Mouse (Mus musculus) kidney, postnatal 0 days (tissue): ENCODE results near the gene Irf2bp1. TPM values are rescaled to one million over a fixed set of nuclear protein-coding genes. Genes with fewer than 3 reads are reported as not detected.

Experiments
- ATAC-seq: fragments of 200-750 bp; cut with Nextera tagmentation; replicated peaks from 2 replicates; pipeline ENCODE4 v1.8.0; 2017; ENCODE audit warnings: low read depth, moderate number of reproducible peaks, moderate TSS enrichment, moderate library complexity; ENCODE audit not compliant: low FRiP score
- DNase-seq: peaks from one replicate; pipeline ENCODE4 v3.0.0-alpha.2; 2016; ENCODE audit warnings: low spot score
- H3K27ac ChIP-seq: fragments of 300-500 bp; sonication (generic); 2 replicates; pipeline ENCODE4 v1.5.1; 2014; ENCODE audit warnings: mild to moderate bottlenecking
- H3K27me3 ChIP-seq: fragments of 300-500 bp; sonication (generic); 2 replicates; pipeline ENCODE4 v1.6.1; 2014; ENCODE audit warnings: low read length, mixed read lengths; ENCODE audit not compliant: insufficient read depth
- H3K36me3 ChIP-seq: fragments of 300-500 bp; sonication (generic); 2 replicates; pipeline ENCODE4 v1.6.1; 2014; ENCODE audit warnings: low read length, mixed read lengths; ENCODE audit not compliant: insufficient read depth
- H3K4me1 ChIP-seq: fragments of 300-500 bp; sonication (generic); replicated peaks from 2 replicates; pipeline ENCODE4 v1.6.1; 2014; ENCODE audit warnings: antibody characterized with exemption, low read length, mixed read lengths; ENCODE audit not compliant: insufficient read depth
- H3K4me2 ChIP-seq: fragments of 300-500 bp; sonication (generic); 2 replicates; pipeline ENCODE4 v1.6.1; 2014; ENCODE audit warnings: mild to moderate bottlenecking, low read length, moderate library complexity, mixed read lengths
- H3K4me3 ChIP-seq: fragments of 300-500 bp; sonication (generic); replicated peaks from 2 replicates; pipeline ENCODE4 v1.5.1; 2014; ENCODE audit warnings: low read depth, low read length
- H3K9ac ChIP-seq: fragments of 300-500 bp; sonication (generic); 2 replicates; pipeline ENCODE4 v1.6.1; 2014; ENCODE audit warnings: low read depth, low read length
- H3K9me3 ChIP-seq: fragments of 300-500 bp; sonication (generic); replicated peaks from 2 replicates; pipeline ENCODE4 v1.6.1; 2016; ENCODE audit warnings: low read length, inconsistent platforms, mixed read lengths
- CTCF ChIP-seq: IDR thresholded peaks from 2 replicates; pipeline ENCODE4 v1.5.1; 2016; ENCODE audit warnings: antibody characterized with exemption, low read depth, mild to moderate bottlenecking, moderate library complexity
- WGBS: fragments of 180-500 bp; shearing (Covaris S2); extraction: QIAGEN DNeasy Blood & Tissue Kit; methylation state at CpG from one replicate; pipeline ENCODE4 v1.1.7; 2014; 5-methylcytosine and 5-hydroxymethylcytosine counted together
- polyA plus RNA-seq: library from polyadenylated mRNA; unstranded; fragments of >200 nt; fragmentation: Nextera tagmentation; extraction: Ambion mirVana; gene quantifications from 2 replicates; pipeline ENCODE4 v1.2.1, GENCODE M21; 2015

Irf2bp1 gene
- polyA plus RNA-seq, result 15.2 and 17.3 TPM in 2 replicates

- H3K4me3 ChIP-seq, result peak within 1 kb of the TSS; percentile 79
- peak within 1 kb of the TSS; percentile 95 for H3K27ac ChIP-seq
- H3K9me3 ChIP-seq, result no peaks in the 10 kb centered on the region
- no peaks in the 10 kb centered on the region for H3K27me3 ChIP-seq
- peak; percentile 97 for DNase-seq
- peaks cover 34% of the 10 kb centered on the region for H3K4me1 ChIP-seq
- peaks cover 9% of the 10 kb centered on the region; the same call in 1 of the 2 replicates for H3K36me3 ChIP-seq
- peak within 1 kb of the TSS; percentile 75 for H3K9ac ChIP-seq
- TF ChIP-seq CTCF, result 0 out of 2 replicates have a peak, but pooled peaks have one; percentile 4
- WGBS, result 2% methylated on average over 73 of the region's 90 CpGs
- peak; percentile 57 for ATAC-seq
- peak within 1 kb of the TSS; percentile 98 for H3K4me2 ChIP-seq
These were observed at the start of gene Irf2bp1 for GRCm38 (mm10) chr7:19003902-19004630. Irf2bp1 (plus strand) TSS chr7:19004044.

DNA sequence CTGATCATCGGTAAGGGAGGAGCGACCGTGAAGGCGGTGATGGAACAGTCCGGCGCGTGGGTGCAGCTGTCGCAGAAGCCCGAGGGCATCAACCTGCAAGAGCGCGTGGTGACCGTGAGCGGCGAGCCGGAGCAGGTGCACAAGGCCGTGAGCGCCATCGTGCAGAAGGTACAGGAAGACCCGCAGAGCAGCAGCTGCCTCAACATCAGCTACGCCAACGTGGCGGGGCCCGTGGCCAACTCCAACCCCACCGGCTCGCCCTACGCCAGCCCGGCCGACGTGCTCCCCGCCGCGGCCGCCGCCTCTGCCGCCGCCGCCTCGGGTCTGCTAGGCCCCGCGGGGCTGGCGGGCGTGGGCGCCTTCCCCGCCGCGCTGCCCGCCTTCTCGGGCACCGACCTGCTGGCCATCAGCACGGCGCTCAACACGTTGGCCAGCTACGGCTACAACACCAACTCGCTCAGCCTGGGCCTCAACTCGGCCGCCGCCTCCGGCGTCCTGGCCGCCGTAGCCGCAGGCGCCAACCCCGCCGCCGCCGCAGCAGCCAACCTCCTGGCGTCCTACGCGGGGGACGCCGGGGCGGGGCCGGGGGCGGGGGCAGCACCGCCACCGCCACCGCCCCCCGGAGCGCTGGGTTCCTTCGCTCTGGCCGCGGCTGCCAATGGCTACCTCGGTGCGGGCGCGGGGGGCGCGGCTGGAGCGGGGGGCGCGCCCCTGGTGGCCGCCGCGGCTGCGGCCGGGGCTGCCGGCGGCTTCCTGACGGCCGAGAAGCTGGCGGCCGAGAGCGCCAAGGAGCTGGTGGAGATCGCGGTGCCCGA, 46.1 kb upstream of the Irf2bp1 start:
- DNase-seq, result peak; percentile 69
- H3K9ac ChIP-seq, result peak overlapping the region; percentile 54; the same call in 1 of the 2 replicates
- peak; percentile 72 for ATAC-seq
- H3K9me3 ChIP-seq, result no peaks in the 10 kb centered on the region
- no peaks in the 10 kb centered on the region for H3K36me3 ChIP-seq
- H3K4me3 ChIP-seq, result peak overlapping the region; percentile 53
- peaks cover 12% of the 10 kb centered on the region; the same call in 1 of the 2 replicates for H3K4me1 ChIP-seq
- H3K27ac ChIP-seq, result no peak overlapping the region
- peak overlapping the region; percentile 98 for H3K4me2 ChIP-seq
- peaks cover 32% of the 10 kb centered on the region for H3K27me3 ChIP-seq
- 1% methylated on average over 94 of the region's 107 CpGs for WGBS
- TF ChIP-seq CTCF, result no peak; the same call in 1 of the 2 replicates

- no peak for TF ChIP-seq CTCF
These were observed 45.5 kb upstream of the Irf2bp1 start for GRCm38 (mm10) chr7:18958384-18958766.

DNA sequence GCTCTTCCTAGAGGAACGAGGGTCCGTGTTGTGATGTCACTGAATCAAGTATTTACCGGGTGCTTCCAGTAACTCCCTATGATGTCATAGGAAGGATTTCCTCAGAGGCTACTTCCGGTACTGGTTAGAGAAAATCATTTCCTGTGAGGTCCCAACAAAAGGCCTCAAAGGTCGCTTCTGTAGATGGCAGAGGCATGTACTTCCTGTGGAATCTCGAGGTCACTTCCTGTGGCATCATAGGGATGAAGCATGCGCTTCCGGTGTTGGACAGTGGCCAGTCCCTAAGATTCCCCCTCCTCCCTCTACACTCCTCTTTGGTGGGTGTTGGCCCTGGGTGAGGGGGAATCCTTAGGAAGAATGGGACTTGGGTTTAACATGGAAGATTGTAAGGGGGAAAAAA, 44.4 kb upstream of the Irf2bp1 start:
- no peak overlapping the region for H3K27ac ChIP-seq
- no peak for ATAC-seq
- H3K4me2 ChIP-seq, result no peak overlapping the region
- H3K27me3 ChIP-seq, result peaks cover 38% of the 10 kb centered on the region
- H3K4me1 ChIP-seq, result peaks cover 12% of the 10 kb centered on the region; the same call in 1 of the 2 replicates
- H3K9me3 ChIP-seq, result no peaks in the 10 kb centered on the region
- H3K4me3 ChIP-seq, result no peak overlapping the region
- H3K9ac ChIP-seq, result no peak overlapping the region
- WGBS, result 54% methylated on average over 8 of the region's 8 CpGs
- no peak for TF ChIP-seq CTCF
- no peaks in the 10 kb centered on the region for H3K36me3 ChIP-seq
- DNase-seq, result peak; percentile 36

More at GRCm38 (mm10) chr7:18958384-18958766, 45.5 kb upstream of the Irf2bp1 start:
- H3K4me1 ChIP-seq, result peaks cover 12% of the 10 kb centered on the region; the same call in 1 of the 2 replicates
- 5% methylated on average over 18 of the region's 21 CpGs for WGBS
- peak overlapping the region; percentile 98 for H3K4me2 ChIP-seq
- ATAC-seq, result peak; percentile 36
- DNase-seq, result no peak
- H3K27me3 ChIP-seq, result peaks cover 36% of the 10 kb centered on the region
- no peaks in the 10 kb centered on the region for H3K36me3 ChIP-seq
- H3K9me3 ChIP-seq, result no peaks in the 10 kb centered on the region
- no peak overlapping the region for H3K27ac ChIP-seq
- H3K4me3 ChIP-seq, result peak overlapping the region; percentile 53
- peak overlapping the region; percentile 54; the same call in 1 of the 2 replicates for H3K9ac ChIP-seq

- Histone ChIP-seq H3K9ac (no peak overlapping the region), H3K9me3 (no peaks in the 10 kb centered on the region), H3K36me3 (no peaks in the 10 kb centered on the region), H3K27ac (no peak overlapping the region), H3K4me2 (peak overlapping the region; percentile 43), H3K4me3 (0 out of 2 replicates have a peak overlapping the region, but pooled peaks have one; percentile 2), H3K27me3 (peaks cover 38% of the 10 kb centered on the region), H3K4me1 (peaks cover 11% of the 10 kb centered on the region; the same call in 1 of the 2 replicates)
- 5% methylated on average over 17 of the region's 17 CpGs for WGBS
- DNase-seq (no peak), ATAC-seq (no peak)
- TF ChIP-seq CTCF, result no peak
These were observed 41.6 kb upstream of the Irf2bp1 start for GRCm38 (mm10) chr7:18962171-18962792.
